Mouse (Mus musculus): ENCODE results near the gene Hadh. TPM values are rescaled to one million over a fixed set of nuclear protein-coding genes. Genes with fewer than 3 reads are reported as not detected.
A peak's percentile ranks its signal among the peaks of the same experiment; 100 is the strongest.

Gene Hadh
- polyA plus RNA-seq, 1 experiment from 2014 or later: 305 TPM

DNA sequence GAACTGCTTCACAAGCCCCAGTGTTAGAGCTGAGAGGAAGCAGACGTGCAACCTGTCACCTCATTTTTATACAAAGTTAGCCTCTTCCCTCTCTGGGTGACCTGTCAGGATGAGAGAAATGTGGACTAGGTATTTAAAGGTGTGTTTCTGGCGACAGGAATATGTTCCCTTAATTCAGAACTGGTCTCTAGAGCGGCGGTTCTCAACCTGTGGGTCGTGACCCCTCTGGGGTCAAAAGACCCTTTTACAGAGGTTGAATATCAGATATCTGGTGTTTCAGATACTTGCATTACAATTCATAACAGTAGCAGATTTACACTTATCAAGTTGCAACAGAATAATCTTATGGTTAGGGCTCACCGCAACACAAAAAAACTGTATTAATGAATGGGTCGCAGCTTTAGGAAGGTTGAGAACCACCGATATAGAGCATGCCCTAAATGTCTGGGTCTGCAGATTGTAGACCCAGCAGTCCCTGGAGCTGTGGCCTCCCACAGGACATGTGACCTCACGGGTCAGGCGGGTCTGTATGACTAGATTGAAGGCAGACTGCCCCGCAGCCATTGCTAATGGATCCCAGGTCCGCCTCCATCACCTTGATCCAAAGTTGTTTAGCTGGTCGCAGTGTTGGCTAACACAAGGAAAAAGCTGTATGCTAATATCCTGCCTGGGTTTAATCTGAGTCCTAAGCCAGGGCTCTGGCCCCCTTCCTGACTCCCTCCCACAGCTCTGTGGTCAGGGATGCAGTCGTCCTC is 53.1 kb downstream of the Hadh start:
- ATAC-seq (no peak), DNase-seq (no peak)
- Histone ChIP-seq H3K4me1 (ENCODE audit: insufficient read depth) (no peaks in the 10 kb centered on the region), H3K27ac (ENCODE audit: low read depth) (no peak overlapping the region), H3K4me3 (ENCODE audit: low read depth, low read length) (no peak overlapping the region), H3K4me2 (ENCODE audit: low read depth, low read length) (no peak overlapping the region), H3K27me3 (ENCODE audit: insufficient read depth, low read length) (no peaks in the 10 kb centered on the region), H3K9ac (replicated peaks) (no peak overlapping the region), H3K36me3 (replicated peaks; ENCODE audit: insufficient read depth, low read length) (no peaks in the 10 kb centered on the region), H3K9me3 (ENCODE audit: low read length) (no peaks in the 10 kb centered on the region)
- TF ChIP-seq EP300 (IDR thresholded peaks at IDR 0.05; ENCODE audit: low read depth): no peak
- no peak for TF ChIP-seq CTCF (IDR thresholded peaks at IDR 0.05; ENCODE audit: low read depth)
- WGBS (ENCODE audit: insufficient replicate concordance): 78% methylated on average over 14 of the region's 14 CpGs

DNA sequence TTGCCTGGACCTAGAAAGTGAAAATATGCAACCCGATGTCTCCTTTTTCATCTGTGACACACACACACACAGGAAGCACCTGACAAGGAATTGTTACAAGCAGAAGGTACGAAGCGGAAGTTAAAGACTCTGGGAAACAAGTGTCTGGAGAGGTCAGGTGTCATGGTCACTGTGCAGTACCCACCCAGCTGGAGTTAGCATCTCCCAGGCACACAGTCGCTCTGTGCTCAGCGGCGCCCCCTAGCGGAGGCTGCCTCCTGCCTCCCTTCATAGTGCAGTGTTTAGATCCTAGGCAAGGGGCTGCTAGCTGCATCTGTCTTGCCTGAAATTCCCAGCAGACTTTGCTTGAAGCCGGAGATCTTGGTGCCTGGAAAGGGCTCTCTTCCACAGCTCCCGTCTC is 57.1 kb downstream of the Hadh start:
- no peak for ATAC-seq
- DNase-seq: peak; percentile 59
- no peaks in the 10 kb centered on the region for H3K4me1 ChIP-seq (ENCODE audit: insufficient read depth)
- no peak overlapping the region for H3K4me3 ChIP-seq (ENCODE audit: low read depth, low read length)
- WGBS (ENCODE audit: insufficient replicate concordance): 46% methylated on average over 9 of the region's 9 CpGs
- no peak for TF ChIP-seq EP300 (IDR thresholded peaks at IDR 0.05; ENCODE audit: low read depth)
- peak; percentile 78 for TF ChIP-seq CTCF (IDR thresholded peaks at IDR 0.05; ENCODE audit: low read depth)
- H3K4me2 ChIP-seq (ENCODE audit: low read depth, low read length): no peak overlapping the region
- H3K27ac ChIP-seq (ENCODE audit: low read depth): no peak overlapping the region
- no peak overlapping the region for H3K9ac ChIP-seq (replicated peaks)
- no peaks in the 10 kb centered on the region for H3K9me3 ChIP-seq (ENCODE audit: low read length)
- H3K27me3 ChIP-seq (ENCODE audit: insufficient read depth, low read length): no peaks in the 10 kb centered on the region
- H3K36me3 ChIP-seq (replicated peaks; ENCODE audit: insufficient read depth, low read length): no peaks in the 10 kb centered on the region

DNA sequence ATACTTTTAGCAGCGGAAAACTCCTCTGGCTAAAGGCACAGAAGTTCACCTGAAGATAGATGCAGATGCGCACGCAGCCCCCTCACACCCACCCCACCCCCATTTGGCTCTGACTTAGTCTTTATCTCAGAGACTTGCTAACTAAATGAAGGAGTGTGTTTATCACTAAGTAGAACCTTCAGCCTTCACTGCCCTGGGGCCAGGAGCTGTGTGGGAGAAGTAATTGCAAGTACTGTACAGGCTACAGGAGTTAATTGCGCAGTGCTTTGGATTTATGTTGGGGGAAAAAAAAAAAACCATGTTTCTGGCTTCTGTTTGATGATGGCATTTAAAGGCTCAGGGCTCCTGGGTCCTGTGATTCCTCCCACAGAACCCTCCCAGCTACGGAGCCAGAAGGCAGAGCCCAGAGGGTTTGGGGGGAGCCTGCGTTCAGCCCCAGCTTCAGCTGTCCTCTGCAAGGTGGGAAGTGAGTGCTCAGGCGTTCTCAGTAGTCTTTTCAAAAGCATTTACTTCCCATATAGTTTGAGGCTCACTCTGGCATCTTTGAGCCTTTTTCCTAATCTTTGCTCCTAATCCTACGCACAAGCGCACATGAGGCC is 57.7 kb downstream of the Hadh start:
- 75% methylated on average over 9 of the region's 9 CpGs for WGBS (ENCODE audit: insufficient replicate concordance)
- Histone ChIP-seq H3K4me2 (ENCODE audit: low read depth, low read length) (no peak overlapping the region), H3K27me3 (ENCODE audit: insufficient read depth, low read length) (no peaks in the 10 kb centered on the region), H3K9me3 (ENCODE audit: low read length) (no peaks in the 10 kb centered on the region), H3K9ac (replicated peaks) (no peak overlapping the region), H3K27ac (ENCODE audit: low read depth) (no peak overlapping the region), H3K4me3 (ENCODE audit: low read depth, low read length) (no peak overlapping the region), H3K4me1 (ENCODE audit: insufficient read depth) (no peaks in the 10 kb centered on the region), H3K36me3 (replicated peaks; ENCODE audit: insufficient read depth, low read length) (no peaks in the 10 kb centered on the region)
- no peak for TF ChIP-seq EP300 (IDR thresholded peaks at IDR 0.05; ENCODE audit: low read depth)
- no peak for TF ChIP-seq CTCF (IDR thresholded peaks at IDR 0.05; ENCODE audit: low read depth)
- DNase-seq (no peak), ATAC-seq (no peak)

DNA sequence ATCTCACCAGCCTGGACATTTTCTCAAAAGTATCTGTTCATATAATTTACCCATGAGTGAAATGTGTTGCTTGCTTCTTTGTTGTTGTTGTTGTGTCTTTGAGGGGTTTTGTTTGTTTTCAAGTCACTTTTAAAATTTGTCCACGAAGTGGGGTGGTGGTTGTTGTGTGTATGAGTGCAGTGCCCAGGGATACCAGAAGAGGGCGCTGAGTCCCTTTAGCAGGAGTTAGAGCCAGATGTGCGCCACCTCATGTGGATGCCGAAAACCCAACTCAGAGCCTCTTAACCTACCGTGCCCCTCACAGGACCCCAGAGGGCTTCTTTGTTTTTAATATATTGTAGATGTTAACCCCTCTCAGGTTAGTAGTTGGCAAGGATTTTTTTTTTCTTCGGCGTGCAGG is 59.7 kb downstream of the Hadh start:
- ATAC-seq (no peak), DNase-seq (no peak)
- Histone ChIP-seq H3K4me2 (ENCODE audit: low read depth, low read length) (no peak overlapping the region), H3K9me3 (ENCODE audit: low read length) (no peaks in the 10 kb centered on the region), H3K27me3 (ENCODE audit: insufficient read depth, low read length) (no peaks in the 10 kb centered on the region), H3K4me3 (ENCODE audit: low read depth, low read length) (no peak overlapping the region), H3K9ac (replicated peaks) (no peak overlapping the region), H3K27ac (ENCODE audit: low read depth) (no peak overlapping the region), H3K36me3 (replicated peaks; ENCODE audit: insufficient read depth, low read length) (no peaks in the 10 kb centered on the region), H3K4me1 (ENCODE audit: insufficient read depth) (no peaks in the 10 kb centered on the region)
- TF ChIP-seq EP300 (IDR thresholded peaks at IDR 0.05; ENCODE audit: low read depth) (no peak), CTCF (IDR thresholded peaks at IDR 0.05; ENCODE audit: low read depth) (peak; percentile 44)
- 77% methylated on average over 7 of the region's 7 CpGs for WGBS (ENCODE audit: insufficient replicate concordance)

DNA sequence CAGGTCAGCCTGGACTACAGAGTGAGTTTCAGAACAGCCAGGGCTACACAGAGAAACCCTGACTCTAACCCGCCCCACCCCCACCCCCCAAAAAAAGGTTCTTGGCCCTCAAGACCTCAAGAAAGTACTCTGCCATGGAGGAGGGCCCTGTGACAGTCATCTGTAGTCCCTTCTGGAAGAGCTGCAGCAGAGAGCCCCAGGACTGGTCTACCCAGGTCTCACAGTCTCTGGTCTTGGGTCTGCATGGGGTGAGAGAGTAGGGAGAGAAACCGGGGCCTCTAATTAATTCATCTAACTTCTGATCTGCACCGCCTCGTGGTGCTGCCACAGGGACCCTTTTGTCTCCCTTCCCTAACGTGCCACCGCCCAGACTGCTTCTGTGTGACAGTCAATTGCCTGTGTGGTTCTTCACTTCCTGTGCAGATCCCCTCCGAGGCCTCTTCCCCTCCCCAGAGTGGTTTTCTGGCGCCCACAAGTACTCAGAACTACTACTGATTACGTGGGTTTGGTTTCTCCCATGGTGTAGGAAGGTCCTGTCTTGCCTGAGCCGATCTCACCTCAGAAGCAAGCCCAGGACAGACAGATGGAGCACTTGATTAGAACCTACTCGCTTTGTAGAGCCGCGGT is 63.5 kb downstream of the Hadh start:
- TF ChIP-seq EP300 (IDR thresholded peaks at IDR 0.05; ENCODE audit: low read depth): no peak
- TF ChIP-seq CTCF (IDR thresholded peaks at IDR 0.05; ENCODE audit: low read depth): no peak
- Histone ChIP-seq H3K27me3 (ENCODE audit: insufficient read depth, low read length) (no peaks in the 10 kb centered on the region), H3K9ac (replicated peaks) (no peak overlapping the region), H3K4me2 (ENCODE audit: low read depth, low read length) (no peak overlapping the region), H3K4me3 (ENCODE audit: low read depth, low read length) (no peak overlapping the region), H3K36me3 (replicated peaks; ENCODE audit: insufficient read depth, low read length) (no peaks in the 10 kb centered on the region), H3K4me1 (ENCODE audit: insufficient read depth) (no peaks in the 10 kb centered on the region), H3K27ac (ENCODE audit: low read depth) (no peak overlapping the region), H3K9me3 (ENCODE audit: low read length) (no peaks in the 10 kb centered on the region)
- ATAC-seq: 0 out of 2 replicates have a peak, but pooled peaks have one; percentile 23
- 27% methylated on average over 13 of the region's 13 CpGs for WGBS (ENCODE audit: insufficient replicate concordance)
- peak; percentile 41 for DNase-seq

DNA sequence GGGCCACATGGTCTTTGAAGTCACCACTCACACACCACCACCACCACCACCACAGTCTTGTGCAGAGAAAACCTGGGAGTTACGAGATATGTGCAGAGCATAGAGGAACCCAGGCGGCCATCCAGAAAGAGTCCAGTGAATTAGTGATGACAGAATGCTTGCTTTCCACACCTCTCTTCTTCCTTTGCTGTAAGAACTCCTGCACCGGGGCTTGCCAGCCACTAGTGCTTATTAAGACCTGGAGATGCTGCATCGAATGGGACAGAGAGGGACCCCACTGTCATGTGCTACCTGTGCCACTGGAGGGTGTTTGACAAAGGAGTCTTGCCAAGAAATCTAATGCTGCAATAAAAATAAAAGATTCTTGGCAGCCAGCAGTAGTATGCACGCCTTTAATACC is 64.1 kb downstream of the Hadh start:
- DNase-seq: no peak

More for the DNA sequence above, 64.1 kb downstream of the Hadh start:
- Histone ChIP-seq H3K36me3 (replicated peaks; ENCODE audit: insufficient read depth, low read length) (no peaks in the 10 kb centered on the region), H3K27ac (ENCODE audit: low read depth) (no peak overlapping the region), H3K4me1 (ENCODE audit: insufficient read depth) (no peaks in the 10 kb centered on the region), H3K9ac (replicated peaks) (no peak overlapping the region), H3K4me3 (ENCODE audit: low read depth, low read length) (no peak overlapping the region), H3K4me2 (ENCODE audit: low read depth, low read length) (no peak overlapping the region), H3K9me3 (ENCODE audit: low read length) (no peaks in the 10 kb centered on the region), H3K27me3 (ENCODE audit: insufficient read depth, low read length) (no peaks in the 10 kb centered on the region)
- WGBS (ENCODE audit: insufficient replicate concordance): 58% methylated on average over 5 of the region's 5 CpGs
- ATAC-seq: no peak
- TF ChIP-seq EP300 (IDR thresholded peaks at IDR 0.05; ENCODE audit: low read depth) (no peak), CTCF (IDR thresholded peaks at IDR 0.05; ENCODE audit: low read depth) (no peak)

All from liver, postnatal 0 days (tissue).